Mouse (Mus musculus) spleen, postnatal 4 days (tissue): ENCODE measurements around the gene Sf3b2.

Experiments used
- DNase-seq, 2 experiments: peaks; one replicate each; pipeline ENCODE4 v3.0.0; 2022; ENCODE audit warnings: low spot score in 2 of 2

Sf3b2 gene

GRCm38 (mm10) chr19:5294972-5295735 lies at the start of gene Sf3b2:
Sf3b2 (minus strand) TSS chr19:5295455.
- DNase-seq = peak; percentile 97

- DNase-seq = no peak
These were observed 46.1 kb upstream of the Sf3b2 start for GRCm38 (mm10) chr19:5341360-5341759.

- DNase-seq = peak; percentile 71 to 90
These were observed 42.7 kb upstream of the Sf3b2 start for GRCm38 (mm10) chr19:5337975-5338374.

- DNase-seq = no peak
These were observed 40.2 kb upstream of the Sf3b2 start, which contains the start of gene Catsper1 for GRCm38 (mm10) chr19:5335441-5335840. Catsper1 (plus strand) TSS chr19:5335741.

- DNase-seq = no peak
These were observed 39.5 kb upstream of the Sf3b2 start for GRCm38 (mm10) chr19:5334741-5335140.

- DNase-seq = no peak
These were observed 32.7 kb upstream of the Sf3b2 start for GRCm38 (mm10) chr19:5327970-5328369.

GRCm38 (mm10) chr19:5323801-5324200 lies 28.5 kb upstream of the Sf3b2 start:
- DNase-seq = no peak

- DNase-seq = no peak
These were observed 17.9 kb upstream of the Sf3b2 start for GRCm38 (mm10) chr19:5313189-5313588.

- DNase-seq = no peak
These were observed 13.8 kb upstream of the Sf3b2 start for GRCm38 (mm10) chr19:5309025-5309424.

- DNase-seq = no peak
These were observed 11.9 kb upstream of the Sf3b2 start for GRCm38 (mm10) chr19:5306968-5307734.

GRCm38 (mm10) chr19:5306279-5306678 lies 11.0 kb upstream of the Sf3b2 start:
- DNase-seq = no peak

GRCm38 (mm10) chr19:5302455-5302854 lies 7.2 kb upstream of the Sf3b2 start:
- DNase-seq = peak; percentile 62 to 85

GRCm38 (mm10) chr19:5300588-5300987 lies 5.3 kb upstream of the Sf3b2 start:
- no peak for DNase-seq

- no peak for DNase-seq
These were observed 2.9 kb upstream of the Sf3b2 start, which contains the start of gene Gal3st3 for GRCm38 (mm10) chr19:5297903-5298800. Gal3st3 (plus strand) TSS chr19:5298331.

- DNase-seq = no peak
These were observed 1.4 kb upstream of the Sf3b2 start for GRCm38 (mm10) chr19:5296630-5297029.

- DNase-seq = no peak
These were observed 451 bp upstream of the Sf3b2 start for GRCm38 (mm10) chr19:5295736-5296075.

GRCm38 (mm10) chr19:5278381-5278780 lies 16.9 kb downstream of the Sf3b2 start:
- peak in 1 of 2 experiments; percentile 59 for DNase-seq

- peak in 1 of 2 experiments; percentile 48 for DNase-seq
These were observed 18.1 kb downstream of the Sf3b2 start for GRCm38 (mm10) chr19:5277140-5277539.

GRCm38 (mm10) chr19:5276531-5276930 lies 18.7 kb downstream of the Sf3b2 start:
- DNase-seq = peak in 1 of 2 experiments; percentile 48

GRCm38 (mm10) chr19:5275736-5276135 lies 19.5 kb downstream of the Sf3b2 start:
- DNase-seq = no peak

- DNase-seq = peak in 1 of 2 experiments; percentile 59
These were observed 20.6 kb downstream of the Sf3b2 start for GRCm38 (mm10) chr19:5274641-5275040.

- no peak for DNase-seq
These were observed 21.3 kb downstream of the Sf3b2 start for GRCm38 (mm10) chr19:5273916-5274315.
